Mouse (Mus musculus) adipose tissue, adult 10 weeks (tissue): ENCODE measurements around the gene Erp44. TPM values are rescaled to one million over a fixed set of nuclear protein-coding genes. Genes with fewer than 3 reads are reported as not detected.

Experiments used
- polyA plus RNA-seq: library from polyadenylated mRNA; stranded (reverse); fragments of 350-450 nt; fragmentation: Illumina TruSeq; extraction: RNeasy Lipid Tissue Mini Kit (QIAGEN cat#74804); gene quantifications from one replicate; pipeline ENCODE4 v1.2.3, GENCODE M21; 2014; ENCODE audit warnings: low read depth, low replicate concordance

Gene Erp44
- 73.0 TPM for polyA plus RNA-seq

GRCm38 (mm10) chr4:48279498-48280134 lies at the start of gene Erp44, which contains the start of gene Invs:
Gene Erp44, minus strand, starts transcription at chr4:48279558.
Gene Invs, plus strand, starts transcription at chr4:48279760.

Other genes with a start within 250 kb of the Erp44 start
- gene Nr4a3, start 234.4 kb downstream of the Erp44 start, polyA plus RNA-seq, result 0.63 TPM
- 22.8 TPM for gene Stx17, start 154.6 kb downstream of the Erp44 start, polyA plus RNA-seq
- 6.0 TPM for gene Invs, start 202 bp upstream of the Erp44 start, polyA plus RNA-seq
- gene Tex10, start 193.9 kb upstream of the Erp44 start, polyA plus RNA-seq, result 18.7 TPM